Mouse (Mus musculus) thymus, postnatal 14 days (tissue): ENCODE data around the gene Casq1.
"Not testable (repeated sequence)": the region's sequence is repeated elsewhere in the genome, so short reads cannot be mapped to it uniquely, and the experiment has no call there.

Experiments used
- DNase-seq: peaks from one replicate; pipeline ENCODE4 v3.0.0; 2021

The Casq1 gene

GRCm38 (mm10) chr1:172219451-172220406 is at the start of gene Casq1:
Casq1 (minus strand) TSS chr1:172219868.
- no peak for DNase-seq

GRCm38 (mm10) chr1:172261477-172262078 is 41.9 kb upstream of the Casq1 start, which contains the start of gene Igsf8:
Igsf8 (plus strand) TSS chr1:172261641.
- no peak for DNase-seq

- no peak for DNase-seq
Measured at GRCm38 (mm10) chr1:172258314-172258713, 38.6 kb upstream of the Casq1 start, which contains the start of gene Atp1a4. Atp1a4 (minus strand) TSS chr1:172258414.

GRCm38 (mm10) chr1:172247679-172248078 is 28.0 kb upstream of the Casq1 start:
- DNase-seq, result peak; percentile 71

- DNase-seq, result no peak
Measured at GRCm38 (mm10) chr1:172247216-172247615, 27.5 kb upstream of the Casq1 start.

- not testable (repeated sequence) for DNase-seq
Measured at GRCm38 (mm10) chr1:172244645-172245044, 25.0 kb upstream of the Casq1 start.

- peak; percentile 10 for DNase-seq
Measured at GRCm38 (mm10) chr1:172243547-172244205, 24.0 kb upstream of the Casq1 start.

- DNase-seq, result no peak
Measured at GRCm38 (mm10) chr1:172242401-172242800, 22.7 kb upstream of the Casq1 start.

- no peak for DNase-seq
Measured at GRCm38 (mm10) chr1:172240945-172241708, 21.5 kb upstream of the Casq1 start.

- DNase-seq, result no peak
Measured at GRCm38 (mm10) chr1:172229215-172229614, 9.5 kb upstream of the Casq1 start.

GRCm38 (mm10) chr1:172228209-172228608 is 8.5 kb upstream of the Casq1 start:
- no peak for DNase-seq

- no peak for DNase-seq
Measured at GRCm38 (mm10) chr1:172221297-172222063, 1.8 kb upstream of the Casq1 start.

- no peak for DNase-seq
Measured at GRCm38 (mm10) chr1:172220414-172220813, 746 bp upstream of the Casq1 start.

- DNase-seq, result no peak
Measured at GRCm38 (mm10) chr1:172218164-172218910, 1.3 kb downstream of the Casq1 start.

- DNase-seq, result peak; percentile 93
Measured at GRCm38 (mm10) chr1:172217148-172217547, 2.5 kb downstream of the Casq1 start.

- no peak for DNase-seq
Measured at GRCm38 (mm10) chr1:172214748-172215147, 4.9 kb downstream of the Casq1 start.

- DNase-seq, result no peak
Measured at GRCm38 (mm10) chr1:172213771-172214170, 5.9 kb downstream of the Casq1 start.

GRCm38 (mm10) chr1:172212776-172213175 is 6.9 kb downstream of the Casq1 start:
- no peak for DNase-seq

- DNase-seq, result no peak
Measured at GRCm38 (mm10) chr1:172207111-172207584, 12.5 kb downstream of the Casq1 start.

GRCm38 (mm10) chr1:172206141-172206917 is 13.3 kb downstream of the Casq1 start, which contains the start of gene Pea15a:
Pea15a (minus strand) TSS chr1:172206804.
- DNase-seq, result peak; percentile 76
